Mouse (Mus musculus) erythroblast, embryonic 14.5 days (primary cell): Measurements from ENCODE around the gene Rgs17. TPM values are rescaled to one million over a fixed set of nuclear protein-coding genes. Genes with fewer than 3 reads are reported as not detected.

ENCODE experiments used
- H3K27me3 ChIP-seq: 2 replicates; pipeline ENCODE4 v1.6.1; 2012; ENCODE audit warnings: inconsistent platforms; ENCODE audit not compliant: control insufficient read depth
- H3K36me3 ChIP-seq: 2 replicates; pipeline ENCODE4 v1.6.1; 2012; ENCODE audit warnings: mild to moderate bottlenecking, inconsistent platforms; ENCODE audit not compliant: control insufficient read depth
- H3K4me1 ChIP-seq: 2 replicates; pipeline ENCODE4 v1.6.1; 2012; ENCODE audit warnings: inconsistent platforms; ENCODE audit not compliant: control insufficient read depth
- H3K4me3 ChIP-seq: replicated peaks from 2 replicates; pipeline ENCODE3; 2012; ENCODE audit warnings: moderate library complexity, mild to moderate bottlenecking, inconsistent platforms
- H3K9me3 ChIP-seq: 2 replicates; pipeline ENCODE4 v1.6.1; 2012; ENCODE audit warnings: low read length, inconsistent platforms, mixed read lengths; ENCODE audit not compliant: control insufficient read depth
- GATA1 ChIP-seq: IDR thresholded peaks from 2 replicates; pipeline ENCODE4 v1.6.1; 2012; ENCODE audit warnings: low read length, inconsistent platforms, mixed read lengths
- TAL1 ChIP-seq: IDR thresholded peaks from 3 replicates; pipeline ENCODE4 v1.6.1; 2012; ENCODE audit warnings: low read length, inconsistent platforms, mixed read lengths
- polyA plus RNA-seq: library from polyadenylated mRNA; stranded (reverse); fragments of >175 nt; gene quantifications from 2 replicates; pipeline ENCODE4 v1.2.3, GENCODE M21; 2012

The Rgs17 gene
- polyA plus RNA-seq, 1 experiment: not detected

DNA sequence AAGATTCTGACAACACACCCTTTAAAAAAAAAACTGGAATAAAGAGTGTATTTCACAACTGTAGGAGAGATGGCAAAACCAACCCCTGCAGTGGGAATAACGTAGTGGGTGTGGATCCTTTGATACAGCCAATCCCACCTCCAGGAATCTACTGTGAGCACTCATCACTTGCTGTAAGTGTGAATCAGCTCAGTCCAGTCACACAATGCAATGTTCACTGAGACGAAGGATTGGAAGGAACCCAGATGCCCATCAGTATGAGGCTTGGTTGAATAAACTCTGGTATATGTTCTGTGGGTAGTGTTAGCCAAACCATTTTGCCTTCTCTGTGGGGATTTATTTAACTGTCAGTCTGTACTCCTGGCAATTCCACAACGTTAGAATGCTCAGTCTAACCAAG lies 45.1 kb downstream of the Rgs17 start:
- Histone ChIP-seq H3K36me3 (no peaks in the 10 kb centered on the region), H3K9me3 (no peaks in the 10 kb centered on the region), H3K4me3 (no peak overlapping the region), H3K4me1 (no peaks in the 10 kb centered on the region), H3K27me3 (no peaks in the 10 kb centered on the region)
- TF ChIP-seq TAL1 (no peak), GATA1 (no peak)

DNA sequence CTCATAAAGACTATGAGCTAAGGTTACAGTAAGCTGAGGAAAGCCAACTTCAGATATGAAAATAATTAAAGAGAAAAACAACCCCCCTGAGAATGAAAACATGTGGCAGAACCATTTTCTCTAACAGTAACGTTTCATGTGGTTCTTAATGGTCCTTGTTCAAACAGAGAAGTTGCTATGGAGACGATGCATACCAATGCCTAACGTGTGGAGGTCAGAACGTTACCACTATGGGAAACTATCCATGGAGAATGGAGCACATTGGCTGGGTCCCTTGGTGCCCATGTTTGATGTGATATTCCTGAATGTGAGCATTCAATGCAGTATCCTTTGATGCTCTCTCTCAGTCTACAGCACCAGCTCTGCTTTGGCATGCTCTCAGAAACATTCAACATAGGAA lies 51.1 kb downstream of the Rgs17 start:
- no peaks in the 10 kb centered on the region for H3K4me1 ChIP-seq
- H3K36me3 ChIP-seq: no peaks in the 10 kb centered on the region
- H3K4me3 ChIP-seq: no peak overlapping the region
- H3K27me3 ChIP-seq: no peaks in the 10 kb centered on the region
- no peak for TF ChIP-seq TAL1
- no peak for TF ChIP-seq GATA1
- H3K9me3 ChIP-seq: no peaks in the 10 kb centered on the region

DNA sequence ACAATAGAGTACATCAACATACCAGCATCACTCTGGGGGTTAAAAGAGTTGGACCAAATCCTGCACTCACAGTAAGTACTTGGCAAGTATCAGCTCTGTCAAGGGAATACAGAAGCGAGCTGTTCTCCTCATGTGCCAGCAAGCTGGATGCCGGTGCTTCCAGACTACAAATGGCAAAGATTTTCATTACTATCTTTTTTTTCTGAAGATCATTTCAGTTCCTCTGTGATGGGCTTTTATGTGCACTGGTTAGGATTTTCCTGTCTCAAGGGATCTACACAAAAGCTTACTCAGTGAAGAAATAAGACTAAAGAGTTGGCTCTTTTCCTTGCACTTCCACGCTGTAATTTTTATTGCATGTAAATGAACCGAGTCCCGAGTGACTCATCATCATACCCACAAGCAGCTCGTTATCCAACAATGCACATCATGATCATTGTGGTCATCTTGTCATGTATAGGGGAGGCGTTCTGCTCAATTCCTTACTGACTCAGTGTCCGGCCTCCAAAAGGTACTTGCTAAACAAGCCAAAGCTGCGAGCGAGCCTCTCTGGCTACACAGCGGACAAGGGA lies 54.1 kb downstream of the Rgs17 start:
- no peak for TF ChIP-seq TAL1
- no peak for TF ChIP-seq GATA1
- Histone ChIP-seq H3K27me3 (no peaks in the 10 kb centered on the region), H3K36me3 (no peaks in the 10 kb centered on the region), H3K9me3 (peaks cover 2% of the 10 kb centered on the region; the same call in 1 of the 2 replicates), H3K4me3 (no peak overlapping the region), H3K4me1 (no peaks in the 10 kb centered on the region)

DNA sequence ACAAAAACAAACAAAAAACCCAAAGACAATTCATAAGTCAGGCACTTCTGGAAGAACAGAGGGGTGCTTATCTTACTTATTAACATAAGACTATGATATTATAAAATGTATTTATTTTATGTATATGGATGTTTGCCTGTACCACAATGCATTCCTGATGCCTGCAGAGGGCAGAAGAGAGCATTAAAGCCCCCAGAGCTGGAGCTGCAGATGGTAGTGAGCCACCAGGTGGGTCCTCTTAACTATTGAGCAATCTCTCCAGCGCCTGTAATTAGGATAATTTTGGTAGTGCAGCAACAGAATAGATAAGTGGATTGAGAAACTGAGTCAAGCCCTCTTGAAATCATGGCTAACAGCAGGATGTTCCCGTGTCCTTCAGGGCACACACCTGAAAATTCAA lies 56.2 kb downstream of the Rgs17 start:
- Histone ChIP-seq H3K4me1 (no peaks in the 10 kb centered on the region), H3K36me3 (no peaks in the 10 kb centered on the region), H3K27me3 (no peaks in the 10 kb centered on the region), H3K9me3 (peaks cover 6% of the 10 kb centered on the region), H3K4me3 (no peak overlapping the region)
- TF ChIP-seq GATA1 (no peak), TAL1 (no peak)

DNA sequence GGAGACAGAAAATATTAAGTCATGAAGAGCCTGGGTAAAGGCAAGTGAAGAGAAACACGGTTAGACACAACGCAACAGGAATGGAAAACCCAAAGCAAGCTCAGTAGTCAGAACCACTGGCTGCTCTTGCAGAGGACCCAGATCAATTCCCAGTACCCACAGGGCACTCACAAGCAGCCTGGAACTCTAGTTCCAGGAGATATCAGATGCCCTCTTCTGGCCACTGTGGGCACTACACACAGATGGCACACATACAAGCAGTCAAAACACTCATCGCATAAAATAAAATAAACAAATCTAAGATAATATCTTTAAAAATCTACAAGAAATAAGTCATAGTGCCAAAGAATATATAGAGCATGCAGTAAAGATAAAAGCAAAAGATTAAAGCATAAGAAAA lies 59.5 kb downstream of the Rgs17 start:
- Histone ChIP-seq H3K4me3 (no peak overlapping the region), H3K9me3 (peaks cover 6% of the 10 kb centered on the region), H3K27me3 (no peaks in the 10 kb centered on the region), H3K4me1 (no peaks in the 10 kb centered on the region), H3K36me3 (no peaks in the 10 kb centered on the region)
- TF ChIP-seq GATA1 (no peak), TAL1 (no peak)

DNA sequence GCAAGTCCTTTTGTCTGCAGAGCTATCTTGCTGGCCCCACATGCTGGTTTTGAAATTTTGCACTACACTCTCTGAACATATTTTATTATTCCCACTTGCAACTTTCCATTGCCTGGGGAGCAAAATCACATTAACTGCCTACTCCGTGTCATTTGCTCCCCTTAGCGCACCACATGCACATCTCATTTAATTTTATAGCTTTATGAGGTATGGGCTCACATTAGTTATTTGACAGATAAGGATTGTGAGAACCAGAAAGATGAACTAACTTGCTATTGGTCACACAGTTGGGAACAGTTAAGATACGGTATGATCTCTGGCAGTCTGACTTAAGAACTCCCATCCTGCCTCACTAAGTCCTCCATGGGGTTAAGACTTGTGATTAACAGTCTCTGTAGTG lies 61.4 kb downstream of the Rgs17 start:
- no peak for TF ChIP-seq TAL1
- no peak for TF ChIP-seq GATA1
- H3K4me3 ChIP-seq: no peak overlapping the region
- H3K4me1 ChIP-seq: no peaks in the 10 kb centered on the region
- H3K27me3 ChIP-seq: no peaks in the 10 kb centered on the region
- peaks cover 6% of the 10 kb centered on the region for H3K9me3 ChIP-seq
- H3K36me3 ChIP-seq: no peaks in the 10 kb centered on the region

DNA sequence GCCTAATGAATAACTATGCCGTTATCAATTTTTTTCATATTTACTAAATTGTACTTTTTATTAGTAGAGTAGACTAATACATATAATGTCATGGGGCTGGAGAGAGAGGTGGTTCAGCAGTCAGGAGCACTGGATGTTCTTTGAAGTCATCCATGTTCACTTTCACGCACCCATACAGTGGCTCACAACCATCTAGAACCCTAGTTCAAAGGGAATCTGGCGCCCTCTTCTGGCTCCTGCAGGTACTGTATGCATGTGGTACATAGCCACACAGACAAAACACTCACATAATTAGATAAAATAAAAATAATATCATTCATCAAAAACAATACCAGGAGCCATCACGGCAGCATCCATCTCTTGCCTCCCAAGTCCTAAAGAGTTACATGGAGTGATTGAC lies 62.5 kb downstream of the Rgs17 start:
- no peak for TF ChIP-seq TAL1
- TF ChIP-seq GATA1: no peak
- no peak overlapping the region for H3K4me3 ChIP-seq

DNA sequence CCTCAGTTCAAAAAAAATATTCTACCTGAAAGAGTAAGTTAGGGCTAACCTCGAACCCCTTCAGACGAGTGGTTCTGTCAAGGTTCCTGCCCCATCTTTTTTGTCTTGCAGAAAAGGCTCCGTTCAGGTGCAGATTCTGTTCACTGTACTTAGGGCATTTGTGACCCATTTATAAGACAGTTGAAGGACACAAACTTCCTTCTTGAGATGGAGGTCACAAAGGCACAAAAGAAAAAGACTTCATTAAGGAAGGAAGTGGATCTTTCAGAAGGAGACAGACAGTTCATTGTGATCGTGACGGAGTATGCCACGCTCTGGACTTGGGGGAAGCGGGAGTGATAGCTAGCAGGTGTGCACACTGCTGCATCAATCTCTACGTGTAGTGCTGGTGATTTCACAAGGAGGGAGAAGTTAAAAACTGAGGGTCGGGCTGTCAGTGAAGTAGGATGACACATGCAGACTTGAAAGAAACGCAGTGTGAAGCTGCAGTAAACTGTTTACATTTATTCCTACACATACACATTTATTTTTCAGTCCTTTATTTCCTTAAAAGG lies 64.1 kb downstream of the Rgs17 start:
- Histone ChIP-seq H3K4me3 (no peak overlapping the region), H3K9me3 (peaks cover 5% of the 10 kb centered on the region), H3K27me3 (no peaks in the 10 kb centered on the region), H3K36me3 (no peaks in the 10 kb centered on the region), H3K4me1 (no peaks in the 10 kb centered on the region)
- TF ChIP-seq TAL1 (no peak), GATA1 (no peak)

More for the DNA sequence above, 62.5 kb downstream of the Rgs17 start:
- no peaks in the 10 kb centered on the region for H3K27me3 ChIP-seq
- H3K9me3 ChIP-seq: peaks cover 6% of the 10 kb centered on the region
- H3K4me1 ChIP-seq: no peaks in the 10 kb centered on the region
- H3K36me3 ChIP-seq: no peaks in the 10 kb centered on the region

DNA sequence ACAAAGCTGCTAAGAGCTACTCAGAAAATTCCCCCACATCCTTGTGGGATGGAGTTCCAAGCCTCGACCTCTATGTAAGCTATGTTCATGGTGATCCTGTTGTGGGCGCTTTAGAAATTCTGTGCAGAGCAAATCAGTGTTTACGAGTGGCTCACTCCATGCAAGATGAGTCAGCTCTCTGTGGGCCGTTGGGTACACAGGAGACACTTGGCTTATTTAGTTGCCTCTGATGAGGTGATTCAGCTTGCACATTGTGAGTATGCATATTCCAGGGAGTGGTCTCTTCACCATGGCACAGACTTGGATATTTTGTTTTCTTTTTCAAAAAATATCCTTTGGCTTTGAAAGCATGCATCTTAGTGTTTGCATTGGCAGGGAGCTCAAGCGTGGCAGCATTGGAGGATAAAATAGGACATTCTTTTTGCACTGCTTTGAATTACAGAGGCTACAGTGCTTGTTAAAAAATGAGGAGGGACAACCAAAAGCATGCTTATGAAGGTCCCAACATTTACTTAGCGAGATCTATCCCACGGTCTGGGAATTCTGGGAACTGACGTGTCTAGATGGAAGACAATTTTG lies 68.8 kb downstream of the Rgs17 start:
- Histone ChIP-seq H3K36me3 (no peaks in the 10 kb centered on the region), H3K4me1 (no peaks in the 10 kb centered on the region), H3K4me3 (no peak overlapping the region), H3K9me3 (no peaks in the 10 kb centered on the region), H3K27me3 (no peaks in the 10 kb centered on the region)
- no peak for TF ChIP-seq TAL1
- TF ChIP-seq GATA1: no peak
